Mouse (Mus musculus) colon, adult 2 months (tissue): ENCODE data around the gene Ubald2. TPM values are rescaled to one million over a fixed set of nuclear protein-coding genes. Genes with fewer than 3 reads are reported as not detected.

Experiments
- polyA plus RNA-seq: library from polyadenylated mRNA; depleted of rRNA; stranded (reverse); fragments of >200 nt; gene quantifications from 2 replicates; pipeline ENCODE4 v1.2.3, GENCODE M21; 2012; rRNA removed

Gene Ubald2
- 217 and 367 TPM in 2 replicates for polyA plus RNA-seq

DNA sequence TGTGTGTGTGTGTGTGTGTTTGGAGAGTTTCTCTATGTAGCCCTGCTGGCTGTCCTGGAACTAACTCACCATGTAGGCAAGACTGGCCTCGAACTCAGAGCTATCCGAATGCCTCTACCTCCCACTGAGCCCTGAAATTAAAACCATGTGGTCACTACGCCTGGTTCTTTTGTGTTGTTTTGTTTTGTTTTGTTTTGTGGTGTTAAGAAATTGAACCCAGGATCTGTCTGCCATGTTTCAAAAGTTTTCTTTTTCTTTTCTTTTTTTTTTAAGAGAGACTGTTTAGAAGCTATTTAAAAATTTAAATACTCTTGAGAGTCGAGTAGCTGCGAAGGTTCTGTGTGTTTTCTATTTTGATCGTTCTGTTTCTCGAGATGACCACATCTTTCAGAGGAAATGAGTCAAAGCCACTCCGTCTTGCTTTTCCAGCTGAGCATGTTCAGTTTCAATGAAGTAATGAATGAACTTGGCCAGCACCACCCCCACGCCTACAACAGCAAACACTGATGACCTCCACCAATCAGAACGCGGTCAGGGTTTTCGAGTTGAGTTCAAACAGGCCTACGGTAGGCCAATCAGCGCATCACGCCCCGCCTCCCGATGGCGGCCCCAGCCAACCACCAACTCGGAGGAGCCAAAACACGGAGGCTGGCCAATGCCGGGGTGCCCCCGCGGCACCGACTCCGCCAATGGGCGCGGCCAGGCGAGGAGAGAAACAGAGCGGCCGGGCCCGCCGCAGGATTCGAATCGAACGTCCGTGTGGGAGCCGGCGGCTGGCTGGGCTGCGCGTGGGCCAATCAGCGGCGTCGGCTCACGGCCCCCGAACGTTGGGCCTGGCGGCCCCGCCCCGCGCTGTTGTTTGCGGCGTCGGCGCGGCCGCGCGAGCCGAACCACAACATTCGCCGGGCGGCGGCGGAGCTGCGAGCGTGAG lies at the start of gene Ubald2:
Gene Ubald2, plus strand, starts transcription at position 739 of the 931 bp plus-strand sequence.

DNA sequence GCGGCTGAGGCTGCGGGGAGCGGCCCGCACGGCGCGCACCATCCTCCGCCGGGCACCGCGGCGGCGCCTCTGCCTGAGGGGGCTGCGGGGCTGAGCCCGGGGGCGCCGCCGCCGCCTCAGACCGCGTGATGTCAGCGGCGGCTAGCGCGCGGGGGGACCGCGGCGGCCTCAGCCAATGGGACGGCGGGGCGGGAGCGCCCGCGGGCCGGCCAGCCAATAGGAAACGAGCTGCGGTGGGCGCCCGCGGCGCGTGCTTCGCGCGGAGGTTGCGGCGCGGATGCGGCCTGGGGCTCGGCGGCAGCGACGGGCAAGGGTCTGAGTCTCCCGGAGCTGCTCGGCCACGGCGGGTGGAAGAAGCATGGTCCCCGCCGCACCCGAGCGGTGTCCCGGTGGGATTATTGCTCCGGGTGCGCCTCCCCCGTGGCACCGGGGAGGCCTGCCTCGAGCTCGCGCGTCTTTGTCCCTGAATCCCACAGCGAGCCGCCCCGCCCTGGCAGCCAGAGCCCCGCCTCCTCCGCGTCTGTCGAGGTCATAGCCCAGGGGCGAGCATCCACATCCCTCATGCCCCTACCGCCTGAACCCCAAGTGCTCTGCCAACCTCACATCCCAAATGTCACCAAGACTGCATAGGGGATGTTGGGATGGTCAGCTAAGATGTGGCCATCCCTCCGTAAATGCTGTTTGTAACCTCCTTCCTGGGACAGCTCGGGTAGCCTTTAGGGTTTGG lies 20.8 kb upstream of the Ubald2 start, which contains the start of gene Rnf157:
Gene Rnf157, minus strand, starts transcription at position 129 of the 727 bp plus-strand sequence.

DNA sequence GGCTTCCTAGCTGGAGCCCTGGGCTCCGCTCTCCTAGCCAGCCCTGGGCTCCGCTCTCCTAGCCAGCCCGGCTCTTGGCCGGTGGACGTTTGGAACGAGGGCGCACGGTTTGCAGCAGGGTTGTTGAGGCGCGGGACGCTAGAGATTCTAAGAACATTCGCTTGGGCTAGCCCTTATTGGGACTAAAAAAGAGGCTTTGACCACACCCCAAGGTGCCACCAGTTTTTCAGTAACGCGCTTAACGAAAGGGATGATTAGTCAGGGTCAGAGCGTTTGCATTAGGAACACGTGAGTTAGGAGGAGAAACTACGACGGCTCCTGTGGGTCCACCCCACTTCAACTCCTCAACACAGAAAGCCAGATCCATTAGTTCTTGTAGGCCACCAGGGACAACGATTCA lies 32.2 kb downstream of the Ubald2 start, which contains the start of gene Qrich2:
Gene Qrich2, minus strand, starts transcription at position 101 of the 400 bp plus-strand sequence.

Other genes starting within 250 kb of the Ubald2 start
- gene Ten1, start 235.2 kb upstream of the Ubald2 start, polyA plus RNA-seq, result 38.5 and 41.2 TPM in 2 replicates
- 78.2 and 84.8 TPM in 2 replicates for gene Acox1, start 235.0 kb upstream of the Ubald2 start, polyA plus RNA-seq
- 13.5 and 16.2 TPM in 2 replicates for gene Evpl, start 196.0 kb upstream of the Ubald2 start, polyA plus RNA-seq
- 35.2 and 35.5 TPM in 2 replicates for gene Srp68, start 159.9 kb upstream of the Ubald2 start, polyA plus RNA-seq
- gene Galr2, start 153.2 kb upstream of the Ubald2 start, polyA plus RNA-seq, result 6.3 and 13.7 TPM in 2 replicates
- gene Exoc7, start 126.9 kb upstream of the Ubald2 start, polyA plus RNA-seq, result 28.0 and 29.4 TPM in 2 replicates
- gene Foxj1, start 98.7 kb upstream of the Ubald2 start, polyA plus RNA-seq, result 0.79 and 1.2 TPM in 2 replicates
- 3.1 and 5.1 TPM in 2 replicates for gene Rnf157, start 21.1 kb upstream of the Ubald2 start, polyA plus RNA-seq
- 0.07 and 0.08 TPM in 2 replicates for gene Qrich2, start 32.1 kb downstream of the Ubald2 start, polyA plus RNA-seq
- 170 and 195 TPM in 2 replicates for gene Prpsap1, start 60.1 kb downstream of the Ubald2 start, polyA plus RNA-seq
- gene Sphk1, start 96.8 kb downstream of the Ubald2 start, polyA plus RNA-seq, result 9.2 and 9.5 TPM in 2 replicates
- gene Ube2o, start 147.4 kb downstream of the Ubald2 start, polyA plus RNA-seq, result 12.1 and 13.3 TPM in 2 replicates
- not detected in 2 replicates for gene Aanat, start 152.3 kb downstream of the Ubald2 start, polyA plus RNA-seq
- gene Rhbdf2, start 192.9 kb downstream of the Ubald2 start, polyA plus RNA-seq, result 38.9 and 40.1 TPM in 2 replicates
- 0.60 and 0.79 TPM in 2 replicates for gene Prcd, start 219.4 kb downstream of the Ubald2 start, polyA plus RNA-seq
- gene Cygb, start 220.2 kb downstream of the Ubald2 start, polyA plus RNA-seq, result 43.5 and 44.8 TPM in 2 replicates